17 mouse cellular contexts compared by ENCODE assay signal in genomic region chr15:65733326-65733725, GRCm38 (mm10).
DNase-seq lines count a peak whose midpoint lies in the region; ATAC-seq and TF ChIP-seq lines count a peak whose summit lies in the region.
"Had no signal": no experiment of that assay in that cellular context is flagged by ENCODE, and none has a peak within 500 bp of the region (broad histone marks: within the 10 kb centered on the region; RNA-seq: fewer than 3 reads in every experiment).

No protein-coding gene starts in this region.

- 75% methylated on average over 6 of the region's 6 CpGs for WGBS in midbrain, embryonic 14.5 days
- WGBS in midbrain, embryonic 13.5 days = 73% methylated on average over 6 of the region's 6 CpGs
- WGBS in liver, embryonic 12.5 days (ENCODE audit: insufficient replicate concordance) = 70% methylated on average over 6 of the region's 6 CpGs

- H3K4me2 ChIP-seq in midbrain, embryonic 14.5 days (ENCODE audit: low read length) = no peak overlapping the region
- H3K4me2 ChIP-seq in midbrain, embryonic 13.5 days (replicated peaks) = no peak overlapping the region
- no peak overlapping the region for H3K4me2 ChIP-seq in liver, embryonic 12.5 days
- H3K4me2 ChIP-seq: hindbrain, embryonic 13.5 days; lung, embryonic 14.5 days had no signal

- H3K27me3 ChIP-seq in midbrain, embryonic 14.5 days (ENCODE audit: control insufficient read depth, insufficient read depth, low read length) = no peaks in the 10 kb centered on the region
- H3K27me3 ChIP-seq in midbrain, embryonic 13.5 days = no peaks in the 10 kb centered on the region
- H3K27me3 ChIP-seq in liver, embryonic 12.5 days (replicated peaks) = no peaks in the 10 kb centered on the region
- H3K27me3 ChIP-seq: hindbrain, embryonic 13.5 days had no signal

- no peaks in the 10 kb centered on the region for H3K9me3 ChIP-seq in midbrain, embryonic 14.5 days (ENCODE audit: control insufficient read depth, low read length)
- no peaks in the 10 kb centered on the region for H3K9me3 ChIP-seq in midbrain, embryonic 13.5 days
- no peaks in the 10 kb centered on the region for H3K9me3 ChIP-seq in liver, embryonic 12.5 days (replicated peaks)
- H3K9me3 ChIP-seq: hindbrain, embryonic 13.5 days had no signal

- intact Hi-C loops in left cerebral cortex, adult 2 months (cut with DNase I) = no loop called here

- no peaks in the 10 kb centered on the region for H3K4me1 ChIP-seq in midbrain, embryonic 14.5 days (ENCODE audit: control insufficient read depth, insufficient read depth, low read length)
- H3K4me1 ChIP-seq in midbrain, embryonic 13.5 days (replicated peaks) = no peaks in the 10 kb centered on the region
- no peaks in the 10 kb centered on the region for H3K4me1 ChIP-seq in liver, embryonic 12.5 days
- H3K4me1 ChIP-seq: hindbrain, embryonic 13.5 days had no signal

- no peaks in the 10 kb centered on the region for H3K36me3 ChIP-seq in midbrain, embryonic 14.5 days (ENCODE audit: control insufficient read depth, insufficient read depth, low read length)
- H3K36me3 ChIP-seq in midbrain, embryonic 13.5 days = no peaks in the 10 kb centered on the region
- H3K36me3 ChIP-seq in liver, embryonic 12.5 days = no peaks in the 10 kb centered on the region
- H3K36me3 ChIP-seq: hindbrain, embryonic 13.5 days had no signal

- ATAC-seq in midbrain, embryonic 14.5 days (ENCODE audit: low FRiP score, low TSS enrichment) = no peak
- no peak for ATAC-seq in midbrain, embryonic 13.5 days
- ATAC-seq in liver, embryonic 12.5 days = no peak
- ATAC-seq: CD4-positive, CD25-positive, alpha-beta regulatory T cell, adult 4 months; intestine, postnatal 0 days had no signal

- no peak overlapping the region for H3K9ac ChIP-seq in midbrain, embryonic 14.5 days (replicated peaks; ENCODE audit: low read length)
- no peak overlapping the region for H3K9ac ChIP-seq in midbrain, embryonic 13.5 days (replicated peaks)
- H3K9ac ChIP-seq in liver, embryonic 12.5 days = no peak overlapping the region
- H3K9ac ChIP-seq: hindbrain, embryonic 13.5 days; lung, embryonic 14.5 days had no signal

- no peak overlapping the region for H3K27ac ChIP-seq in midbrain, embryonic 14.5 days (replicated peaks; ENCODE audit: low read depth, low read length)
- no peak overlapping the region for H3K27ac ChIP-seq in midbrain, embryonic 13.5 days
- H3K27ac ChIP-seq in left cerebral cortex, adult 2 months = no peak overlapping the region; the same call in 1 of the 2 replicates
- H3K27ac ChIP-seq in liver, embryonic 12.5 days = no peak overlapping the region
- H3K27ac ChIP-seq: heart, adult 2 months; hindbrain, embryonic 13.5 days had no signal

- peak; percentile 19 for DNase-seq in midbrain, embryonic 14.5 days
- DNase-seq in frontal cortex, adult 2 months (ENCODE audit: extremely low spot score in 1 of 2, low spot score in 1 of 2) = peak; percentile 25 to 47
- peak; percentile 10 to 11 for DNase-seq in left cerebral cortex, adult 2 months (ENCODE audit: extremely low spot score in 1 of 2, low spot score in 2 of 2)
- DNase-seq in right cerebral cortex, postnatal 36 days (ENCODE audit: low spot score in 2 of 2) = peak; percentile 8
- no peak for DNase-seq in neural tube, embryonic 10.5 days (ENCODE audit: extremely low spot score, low spot score)
- DNase-seq: adrenal gland, adult 2 months; cerebellum, adult 2 months; heart, adult 2 months; kidney, postnatal 10 days; liver; lung, embryonic 14.5 days; thymus, adult 18-20 months had no signal

- no peak overlapping the region for H3K4me3 ChIP-seq in midbrain, embryonic 14.5 days (replicated peaks; ENCODE audit: low read depth, low read length)
- H3K4me3 ChIP-seq in midbrain, embryonic 13.5 days (replicated peaks) = no peak overlapping the region
- no peak overlapping the region for H3K4me3 ChIP-seq in left cerebral cortex, adult 2 months
- no peak overlapping the region for H3K4me3 ChIP-seq in liver, embryonic 12.5 days
- H3K4me3 ChIP-seq: heart, adult 2 months; hindbrain, embryonic 13.5 days had no signal

- TF ChIP-seq CTCF in left cerebral cortex, adult 2 months (IDR thresholded peaks at IDR 0.05) = no peak
